13 mouse cellular contexts compared by ENCODE assay signal in genomic region chr17:67515601-67516147, GRCm38 (mm10).
DNase-seq lines count a peak whose midpoint lies in the region; ATAC-seq and TF ChIP-seq lines count a peak whose summit lies in the region.
"Had no signal": no experiment of that assay in that cellular context is flagged by ENCODE, and none has a peak within 500 bp of the region (broad histone marks: within the 10 kb centered on the region; RNA-seq: fewer than 3 reads in every experiment).

No protein-coding gene starts in this region.

- WGBS in hindbrain, embryonic 13.5 days: 75% methylated on average over 7 of the region's 7 CpGs
- WGBS in hindbrain, embryonic 10.5 days: 81% methylated on average over 7 of the region's 7 CpGs
- WGBS in midbrain, embryonic 11.5 days: 81% methylated on average over 7 of the region's 7 CpGs
- 76% methylated on average over 7 of the region's 7 CpGs for WGBS in midbrain, postnatal 0 days
- 55% methylated on average over 7 of the region's 7 CpGs for WGBS in neural tube, embryonic 15.5 days

- H3K9me3 ChIP-seq in hindbrain, embryonic 13.5 days: no peaks in the 10 kb centered on the region
- no peaks in the 10 kb centered on the region for H3K9me3 ChIP-seq in hindbrain, embryonic 10.5 days
- H3K9me3 ChIP-seq in midbrain, embryonic 11.5 days (ENCODE audit: control insufficient read depth, low read length): no peaks in the 10 kb centered on the region
- H3K9me3 ChIP-seq in midbrain, postnatal 0 days (ENCODE audit: low read length): no peaks in the 10 kb centered on the region
- H3K9me3 ChIP-seq in neural tube, embryonic 15.5 days (replicated peaks): no peaks in the 10 kb centered on the region
- H3K9me3 ChIP-seq: liver, embryonic 12.5 days; midbrain, embryonic 13.5 days had no signal

- no peaks in the 10 kb centered on the region for H3K27me3 ChIP-seq in hindbrain, embryonic 13.5 days
- H3K27me3 ChIP-seq in hindbrain, embryonic 10.5 days (ENCODE audit: insufficient read depth, poor library complexity, severe bottlenecking): no peaks in the 10 kb centered on the region
- no peaks in the 10 kb centered on the region for H3K27me3 ChIP-seq in midbrain, embryonic 11.5 days (ENCODE audit: control insufficient read depth, insufficient read depth, low read length)
- H3K27me3 ChIP-seq in midbrain, postnatal 0 days (ENCODE audit: insufficient read depth, low read length): no peaks in the 10 kb centered on the region
- no peaks in the 10 kb centered on the region for H3K27me3 ChIP-seq in neural tube, embryonic 15.5 days (replicated peaks)
- H3K27me3 ChIP-seq: liver, embryonic 12.5 days; midbrain, embryonic 13.5 days had no signal

- no peak for TF ChIP-seq CTCF in midbrain, postnatal 0 days (IDR thresholded peaks at IDR 0.05)

- H3K9ac ChIP-seq in hindbrain, embryonic 13.5 days: no peak overlapping the region
- H3K9ac ChIP-seq in midbrain, embryonic 11.5 days (ENCODE audit: low read length): no peak overlapping the region
- no peak overlapping the region for H3K9ac ChIP-seq in midbrain, postnatal 0 days (replicated peaks; ENCODE audit: low read length, poor library complexity, severe bottlenecking)
- H3K9ac ChIP-seq in neural tube, embryonic 15.5 days (replicated peaks): no peak overlapping the region
- H3K9ac ChIP-seq: liver, embryonic 12.5 days; midbrain, embryonic 13.5 days had no signal

- H3K4me2 ChIP-seq in hindbrain, embryonic 13.5 days: no peak overlapping the region
- no peak overlapping the region for H3K4me2 ChIP-seq in midbrain, embryonic 11.5 days
- no peak overlapping the region for H3K4me2 ChIP-seq in midbrain, postnatal 0 days (ENCODE audit: low read depth, low read length, poor library complexity, severe bottlenecking)
- H3K4me2 ChIP-seq in neural tube, embryonic 15.5 days: no peak overlapping the region
- H3K4me2 ChIP-seq: liver, embryonic 12.5 days; midbrain, embryonic 13.5 days had no signal

- ATAC-seq in hindbrain, embryonic 13.5 days (ENCODE audit: low FRiP score): no peak
- no peak for ATAC-seq in midbrain, embryonic 11.5 days (ENCODE audit: low FRiP score)
- ATAC-seq in midbrain, postnatal 0 days (ENCODE audit: low FRiP score): no peak
- ATAC-seq in neural tube, embryonic 15.5 days (ENCODE audit: low FRiP score): 0 out of 2 replicates have a peak, but pooled peaks have one; percentile 57
- ATAC-seq: inflammation-experienced regulatory T-cells, adult 6 months; liver, embryonic 12.5 days; midbrain, embryonic 13.5 days had no signal

- peak overlapping the region; percentile 45; the same call in 1 of the 2 replicates for H3K27ac ChIP-seq in hindbrain, embryonic 13.5 days
- H3K27ac ChIP-seq in hindbrain, embryonic 10.5 days: no peak overlapping the region
- H3K27ac ChIP-seq in midbrain, embryonic 11.5 days (ENCODE audit: low read depth, low read length): no peak overlapping the region
- no peak overlapping the region for H3K27ac ChIP-seq in midbrain, postnatal 0 days (ENCODE audit: low read depth, low read length)
- peak overlapping the region; percentile 69 for H3K27ac ChIP-seq in neural tube, embryonic 15.5 days (replicated peaks)
- H3K27ac ChIP-seq: liver, embryonic 12.5 days; midbrain, embryonic 13.5 days had no signal

- no peaks in the 10 kb centered on the region for H3K36me3 ChIP-seq in hindbrain, embryonic 13.5 days
- no peaks in the 10 kb centered on the region for H3K36me3 ChIP-seq in hindbrain, embryonic 10.5 days
- no peaks in the 10 kb centered on the region for H3K36me3 ChIP-seq in midbrain, embryonic 11.5 days (ENCODE audit: control insufficient read depth, insufficient read depth, low read length)
- no peaks in the 10 kb centered on the region for H3K36me3 ChIP-seq in midbrain, postnatal 0 days (ENCODE audit: insufficient read depth, low read length)
- no peaks in the 10 kb centered on the region for H3K36me3 ChIP-seq in neural tube, embryonic 15.5 days
- H3K36me3 ChIP-seq: liver, embryonic 12.5 days; midbrain, embryonic 13.5 days had no signal

- no peak for DNase-seq in hindbrain, embryonic 10.5 days (ENCODE audit: low spot score)
- peak; percentile 39 for DNase-seq in midbrain, embryonic 11.5 days (ENCODE audit: low spot score, missing footprints)
- no peak for DNase-seq in midbrain, postnatal 0 days (ENCODE audit: low spot score)
- peak; percentile 35 for DNase-seq in kidney, postnatal 14 days
- DNase-seq in layer of hippocampus, adult 11-12 months (ENCODE audit: low spot score): no peak
- DNase-seq: adrenal gland, postnatal 10 days; embryo, embryonic 11 days; thymus, postnatal 25 days had no signal

- H3K4me1 ChIP-seq in hindbrain, embryonic 13.5 days (replicated peaks): no peaks in the 10 kb centered on the region
- 0 out of 2 replicates have a peak, but pooled peaks cover 7% of the 10 kb centered on the region for H3K4me1 ChIP-seq in hindbrain, embryonic 10.5 days (replicated peaks)
- peaks cover 2% of the 10 kb centered on the region; the same call in 1 of the 2 replicates for H3K4me1 ChIP-seq in midbrain, embryonic 11.5 days (ENCODE audit: control insufficient read depth, insufficient read depth, low read length)
- H3K4me1 ChIP-seq in midbrain, postnatal 0 days (ENCODE audit: insufficient read depth, low read length): no peaks in the 10 kb centered on the region
- H3K4me1 ChIP-seq in neural tube, embryonic 15.5 days: peaks cover 9% of the 10 kb centered on the region; the same call in 1 of the 2 replicates
- H3K4me1 ChIP-seq: midbrain, embryonic 13.5 days had no signal

- H3K4me3 ChIP-seq in hindbrain, embryonic 13.5 days: no peak overlapping the region
- H3K4me3 ChIP-seq in hindbrain, embryonic 10.5 days: no peak overlapping the region
- H3K4me3 ChIP-seq in midbrain, embryonic 11.5 days (ENCODE audit: low read depth, low read length): no peak overlapping the region
- H3K4me3 ChIP-seq in midbrain, postnatal 0 days (ENCODE audit: low read depth, low read length): no peak overlapping the region
- H3K4me3 ChIP-seq in neural tube, embryonic 15.5 days (replicated peaks): no peak overlapping the region
- H3K4me3 ChIP-seq: liver, embryonic 12.5 days; midbrain, embryonic 13.5 days had no signal

Comparison
In these comparisons a context has a peak if more than half of its experiments do, and no peak if none do; other contexts are left out.
1. H3K27ac ChIP-seq: peak in hindbrain, embryonic 13.5 days (single experiment) and neural tube, embryonic 15.5 days (single experiment); none in hindbrain, embryonic 10.5 days (single experiment), midbrain, embryonic 11.5 days (single experiment) and midbrain, postnatal 0 days (single experiment).
2. DNase-seq: peak in midbrain, embryonic 11.5 days (single experiment) and kidney, postnatal 14 days (single experiment); none in hindbrain, embryonic 10.5 days (single experiment), midbrain, postnatal 0 days (single experiment) and layer of hippocampus, adult 11-12 months (single experiment).